Mouse (Mus musculus) adrenal gland, adult 2 months (tissue): ENCODE data around the gene Mdh1. TPM values are rescaled to one million over a fixed set of nuclear protein-coding genes. Genes with fewer than 3 reads are reported as not detected.
A peak's percentile ranks its signal among the peaks of the same experiment; 100 is the strongest.

Experiments
- DNase-seq: peaks from one replicate; pipeline ENCODE4 v3.0.0; 2021
- long read RNA-seq: library from polyadenylated mRNA; stranded (forward); transcript quantifications from one replicate; pipeline ENCODE4 v2.0.0, GENCODE M21; 2021
- polyA plus RNA-seq: library from polyadenylated mRNA; depleted of rRNA; stranded (reverse); fragments of >200 nt; gene quantifications from 2 replicates; pipeline ENCODE4 v1.2.3, GENCODE M21; 2012; rRNA removed
- total RNA-seq, 2 experiments: library from RNA; stranded (reverse); gene quantifications; 2 replicates each; pipeline ENCODE4 v1.2.3; 2021

Gene Mdh1
- total RNA-seq, result 100 to 1,000 TPM; 548 to 669 TPM
- polyA plus RNA-seq, result 60.0 and 66.6 TPM in 2 replicates
- long read RNA-seq, transcript Mdh1-201 (9 exons, 2,122 nt), result major isoform, 440 of 458 reads
- long read RNA-seq, partial matches to known transcripts, result 17 of 458 reads
- long read RNA-seq, other reads (novel, unspliced or antisense), result 1 of 458 reads

GRCm38 (mm10) chr11:21571700-21572381 is at the start of gene Mdh1, which contains the start of gene Wdpcp:
Mdh1 (minus strand) TSS chr11:21572367.
Wdpcp (plus strand) TSS chr11:21572235.
- peak; percentile 96 for DNase-seq

DNA sequence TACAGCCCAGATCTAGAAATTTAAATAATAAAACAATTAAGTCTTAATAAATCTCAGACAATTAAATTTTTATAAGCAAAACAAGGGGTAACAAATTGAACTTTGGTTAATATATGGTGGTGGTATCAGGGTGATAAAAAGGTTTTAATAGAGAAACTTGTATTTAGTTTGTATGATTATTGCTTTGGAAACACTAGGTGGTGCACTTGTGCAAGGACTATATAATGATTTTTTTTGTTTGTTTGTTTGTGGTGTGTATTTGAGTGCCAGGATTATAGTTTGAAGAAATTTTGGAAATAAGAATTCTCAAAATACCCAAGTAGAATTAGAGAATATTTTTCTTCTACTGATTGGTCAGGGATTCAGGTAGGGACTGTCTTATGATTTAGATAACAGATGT is 43.7 kb upstream of the Mdh1 start:
- DNase-seq, result no peak

DNA sequence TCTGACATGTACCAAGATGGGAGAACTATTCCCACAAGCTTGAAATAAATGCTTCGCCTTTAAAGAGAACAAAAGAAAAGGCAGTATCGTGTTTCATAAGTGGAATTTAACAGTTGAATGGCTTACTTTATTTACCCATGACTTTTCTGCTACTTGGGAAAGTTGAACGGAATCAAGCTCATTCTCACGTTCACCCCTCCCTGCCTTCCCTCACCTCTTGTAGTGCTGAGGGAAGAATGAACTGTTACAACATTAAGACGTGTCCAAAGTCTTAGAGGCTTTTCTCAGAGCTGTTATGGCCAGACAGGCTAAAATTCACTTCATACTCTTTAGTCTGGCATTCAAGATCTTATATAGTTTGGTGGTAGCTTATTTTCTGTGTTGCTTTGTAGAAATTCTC is 30.3 kb upstream of the Mdh1 start:
- DNase-seq, result no peak

DNA sequence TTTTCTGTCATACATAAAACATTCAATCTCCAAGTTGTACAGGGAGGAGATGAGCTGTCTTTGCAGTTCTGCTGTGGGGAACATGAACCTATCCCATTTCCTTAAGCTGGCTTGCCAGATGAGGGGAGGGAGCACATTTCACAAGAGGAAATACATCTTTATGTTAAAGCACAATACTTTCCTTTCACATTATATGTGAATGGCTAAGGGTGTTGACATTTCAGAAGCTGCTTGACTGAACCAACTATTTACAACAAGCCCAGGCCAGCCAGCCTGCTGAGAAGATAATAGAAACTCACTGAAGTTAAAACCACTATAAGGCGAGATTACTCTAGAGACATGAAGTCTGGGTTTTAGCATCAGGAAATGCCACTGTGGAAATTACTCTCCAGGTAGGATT is 11.1 kb upstream of the Mdh1 start:
- no peak for DNase-seq

GRCm38 (mm10) chr11:21581472-21581871 is 9.3 kb upstream of the Mdh1 start:
- DNase-seq, result peak; percentile 72

GRCm38 (mm10) chr11:21570973-21571372 is 1.2 kb downstream of the Mdh1 start:
- peak; percentile 37 for DNase-seq

DNA sequence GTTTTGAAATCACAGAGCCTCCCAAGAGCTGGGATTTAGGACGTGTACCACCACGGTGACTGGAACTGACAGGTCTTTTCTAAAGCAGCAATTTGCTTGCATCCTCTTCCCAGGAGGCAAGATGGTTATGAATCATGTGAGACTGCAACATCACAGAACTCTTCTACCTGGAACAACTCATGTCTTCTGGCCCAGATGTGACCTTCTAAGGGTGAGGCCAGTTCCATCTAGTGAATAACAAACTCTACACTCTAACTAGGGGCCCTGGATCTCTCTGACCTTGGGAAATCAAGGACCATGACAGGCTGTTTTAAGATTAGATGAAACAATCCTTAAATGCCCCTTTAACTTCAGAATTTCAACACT is 2.1 kb downstream of the Mdh1 start:
- DNase-seq, result no peak

- peak; percentile 76 for DNase-seq
These were observed 2.6 kb downstream of the Mdh1 start for GRCm38 (mm10) chr11:21569456-21570108.

GRCm38 (mm10) chr11:21569002-21569401 is 3.2 kb downstream of the Mdh1 start:
- no peak for DNase-seq

GRCm38 (mm10) chr11:21567733-21568132 is 4.4 kb downstream of the Mdh1 start:
- no peak for DNase-seq

- DNase-seq, result no peak
These were observed 5.2 kb downstream of the Mdh1 start for GRCm38 (mm10) chr11:21566934-21567333.

GRCm38 (mm10) chr11:21564681-21565405 is 7.3 kb downstream of the Mdh1 start:
- DNase-seq, result no peak

- DNase-seq, result peak; percentile 57
These were observed 8.4 kb downstream of the Mdh1 start for GRCm38 (mm10) chr11:21563617-21564325.

DNA sequence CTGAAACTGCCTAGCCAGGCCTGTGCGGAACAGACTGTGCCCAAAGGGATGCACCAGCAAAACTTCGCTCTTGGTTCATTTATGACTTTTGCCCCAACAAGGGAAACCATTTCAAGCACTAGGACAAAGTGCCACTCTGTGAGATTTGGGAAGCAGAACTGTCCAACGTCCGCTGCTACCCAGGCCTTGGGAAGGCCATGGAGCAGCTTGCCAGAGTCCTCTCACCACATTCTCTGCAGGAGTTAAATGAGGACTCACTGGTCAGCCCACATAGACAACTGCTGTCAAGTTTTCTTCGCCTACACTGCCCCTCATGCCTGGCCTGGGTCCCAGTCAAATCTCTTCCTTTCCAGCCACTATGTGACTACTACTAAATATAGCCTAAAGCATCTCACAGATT is 10.8 kb downstream of the Mdh1 start:
- no peak for DNase-seq

DNA sequence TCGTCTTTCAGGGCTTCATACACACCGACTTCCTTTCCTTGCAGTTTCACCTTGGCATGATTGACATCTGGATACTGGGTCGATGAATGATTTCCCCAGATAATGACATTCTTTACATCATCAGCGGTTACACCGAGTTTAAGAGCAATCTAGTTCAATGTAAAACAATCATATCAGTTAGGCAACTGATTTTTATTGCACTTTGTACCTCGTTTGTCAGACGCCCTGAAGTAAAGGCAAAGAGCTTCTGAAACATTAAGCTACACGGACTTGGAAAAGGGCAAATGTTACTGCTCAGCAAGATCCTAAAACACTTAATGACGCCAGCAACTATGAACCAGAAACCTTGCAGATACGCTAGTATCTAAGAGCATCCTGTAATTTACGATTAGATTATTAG is 12.4 kb downstream of the Mdh1 start:
- no peak for DNase-seq

DNA sequence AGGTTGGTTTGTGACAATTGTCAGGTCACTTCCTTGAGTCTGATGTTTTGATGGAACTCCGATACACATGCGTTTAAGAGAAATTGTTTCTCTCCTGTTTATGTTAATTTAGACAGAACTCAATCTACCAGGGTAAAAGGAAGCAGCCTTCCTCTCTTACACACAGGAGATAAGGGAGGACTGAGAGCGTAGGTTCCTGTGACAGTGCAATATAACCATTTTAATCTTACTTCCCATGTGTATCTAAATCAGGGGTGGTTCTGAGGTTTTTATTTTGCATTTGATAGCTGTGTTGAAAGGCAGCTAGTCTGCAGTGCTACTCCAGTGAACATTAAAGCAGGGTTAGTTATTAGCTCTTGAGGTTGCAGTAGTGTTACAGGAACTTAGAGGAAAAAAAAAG is 20.1 kb downstream of the Mdh1 start:
- DNase-seq, result no peak

- DNase-seq, result no peak
These were observed 21.7 kb downstream of the Mdh1 start for GRCm38 (mm10) chr11:21550222-21551173.

GRCm38 (mm10) chr11:21549754-21550153 is 22.4 kb downstream of the Mdh1 start:
- DNase-seq, result no peak

- no peak for DNase-seq
These were observed 23.1 kb downstream of the Mdh1 start for GRCm38 (mm10) chr11:21549052-21549451.

GRCm38 (mm10) chr11:21547518-21547917 is 24.6 kb downstream of the Mdh1 start:
- no peak for DNase-seq

DNA sequence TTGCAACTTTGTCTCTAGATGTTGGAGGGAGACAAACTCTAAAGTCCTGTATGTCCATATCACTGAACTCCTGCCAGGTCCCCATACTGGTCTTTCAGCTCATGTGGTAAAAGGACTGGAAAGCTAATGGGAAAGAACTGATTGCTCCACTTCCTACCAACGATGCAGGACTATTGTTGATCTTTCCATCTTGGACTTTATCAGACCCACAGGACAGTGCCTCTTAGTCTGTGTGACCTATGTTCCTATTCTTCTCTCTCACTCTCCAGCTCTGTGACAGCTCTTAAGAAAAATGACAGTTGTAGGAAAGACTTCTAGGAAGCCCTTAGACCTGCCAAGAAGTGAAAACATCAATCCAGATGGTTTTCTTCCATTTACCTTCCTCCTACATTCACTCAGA is 25.5 kb downstream of the Mdh1 start:
- DNase-seq, result no peak
